Mouse (Mus musculus) kidney, adult 2 months (tissue): ENCODE measurements at regions not wholly inside any gene's neighbourhood (a gene's known extent, or its start where the extent isn't known, plus 50 kb on each side); places are given as distances from the start of the nearest gene placed in this dataset.

Source experiments
- CTCF ChIP-seq: fragments of 200-500 bp; conservative IDR thresholded peaks from 2 replicates; pipeline ENCODE4 v1.5.1; 2011; ENCODE audit warnings: low read depth, mild to moderate bottlenecking, control low read depth, low read length, moderate library complexity, mixed read lengths; ENCODE audit not compliant: insufficient read depth, insufficient read length
- POLR2A ChIP-seq: fragments of 200-500 bp; IDR thresholded peaks from one replicate; pipeline ENCODE4 v1.6.1; 2011; ENCODE audit warnings: low read depth, low read length, control low read depth

DNA sequence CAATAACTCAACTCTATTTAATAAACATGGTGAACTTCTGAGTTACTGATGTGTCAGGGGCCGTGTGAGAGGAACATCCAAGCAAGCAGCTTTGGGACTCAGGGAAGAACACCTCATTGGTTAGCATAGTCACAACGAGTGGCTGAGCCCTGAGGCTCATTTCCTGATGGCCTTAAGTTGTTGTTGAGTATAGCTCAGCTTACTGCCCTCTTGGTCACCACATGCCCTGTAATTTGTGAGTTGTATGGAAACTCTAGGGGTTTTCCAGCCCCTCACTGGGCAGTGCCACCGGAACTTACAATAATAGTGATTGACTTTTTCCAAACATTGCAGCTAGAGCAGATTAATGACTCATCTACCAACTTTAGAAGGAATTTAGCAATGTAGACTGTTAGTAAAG lies 173.4 kb downstream of the 1700129C05Rik start:
- no peak for TF ChIP-seq CTCF
- no peak for TF ChIP-seq POLR2A
